Mouse (Mus musculus): ENCODE results near the gene Armh2.

DNA sequence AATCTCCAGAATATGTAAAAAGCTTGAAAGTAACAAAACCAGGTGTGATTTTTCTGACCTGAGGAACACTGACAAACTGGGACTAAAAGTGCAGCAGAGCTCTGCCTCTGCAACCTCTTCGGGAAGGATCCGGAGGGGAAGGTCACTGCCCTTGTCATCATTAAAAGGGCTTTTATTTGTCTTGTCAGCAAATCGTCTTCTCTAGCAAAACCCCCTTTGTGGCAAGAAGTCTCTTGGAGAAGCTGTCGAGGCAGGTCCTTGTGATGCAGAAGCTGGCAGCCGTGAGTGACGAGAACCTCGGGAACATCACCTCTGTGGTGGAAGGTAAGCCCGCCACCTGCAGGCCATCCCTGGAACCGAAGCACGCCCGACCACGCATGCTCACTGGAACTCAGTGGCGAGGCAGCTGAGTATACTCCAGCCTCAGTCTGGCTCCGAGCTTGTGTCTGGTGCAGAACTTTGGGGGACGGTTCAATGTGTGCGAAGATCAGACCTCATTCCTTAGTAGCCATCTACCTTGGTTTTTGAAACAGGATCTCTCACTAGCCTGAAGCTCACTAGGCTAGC is 27.5 kb upstream of the Armh2 start:
- TF ChIP-seq HCFC1 (IDR thresholded peaks at IDR 0.05; ENCODE audit: borderline replicate concordance, insufficient read depth, low read length): no peak
- TF ChIP-seq CHD2 (IDR thresholded peaks at IDR 0.05; ENCODE audit: low read depth, low read length): no peak
- TF ChIP-seq ZNF384 (IDR thresholded peaks at IDR 0.05; ENCODE audit: low read depth, low read length): no peak
- TF ChIP-seq ZC3H11A (IDR thresholded peaks at IDR 0.05; ENCODE audit: borderline replicate concordance, low read depth, low read length): no peak; the same call in 1 of the 2 replicates
- TF ChIP-seq MAFK (IDR thresholded peaks at IDR 0.05; ENCODE audit: insufficient read depth, low read depth, low read length): peak; percentile 82
